Mouse (Mus musculus): ENCODE data around the gene Rnf43. TPM values are rescaled to one million over a fixed set of nuclear protein-coding genes. Genes with fewer than 3 reads are reported as not detected.

Gene Rnf43
- polyA plus RNA-seq, 1 experiment from 2014 or later = 3.8 TPM

- whole genome bisulfite sequencing (ENCODE audit: insufficient replicate concordance) = 75% methylated on average over 4 of the region's 4 CpGs
- H3K36me3 ChIP-seq = peaks cover 13% of the 10 kb centered on the region
- no peaks in the 10 kb centered on the region for H3K27me3 ChIP-seq
- no peak overlapping the region for H3K4me2 ChIP-seq
- H3K9ac ChIP-seq = no peak overlapping the region
- no peak overlapping the region for H3K4me3 ChIP-seq (replicated peaks)
- H3K4me1 ChIP-seq (replicated peaks) = peaks cover 72% of the 10 kb centered on the region
- no peak overlapping the region for H3K27ac ChIP-seq
- DNase-seq (no peak), ATAC-seq (ENCODE audit: low read depth) (no peak)
- H3K9me3 ChIP-seq (replicated peaks) = no peaks in the 10 kb centered on the region
Measured at GRCm38 (mm10) chr11:87715999-87716398, 53.5 kb downstream of the Rnf43 start.

GRCm38 (mm10) chr11:87719526-87719925 is 57.0 kb downstream of the Rnf43 start:
- no peak overlapping the region for H3K4me3 ChIP-seq (replicated peaks)
- H3K27me3 ChIP-seq = no peaks in the 10 kb centered on the region
- H3K9ac ChIP-seq = peak overlapping the region; percentile 37; the same call in 1 of the 2 replicates
- no peak overlapping the region for H3K4me2 ChIP-seq
- ATAC-seq (ENCODE audit: low read depth) (no peak), DNase-seq (no peak)
- peak overlapping the region; percentile 40 for H3K27ac ChIP-seq
- peaks cover 60% of the 10 kb centered on the region for H3K4me1 ChIP-seq (replicated peaks)
- H3K9me3 ChIP-seq (replicated peaks) = no peaks in the 10 kb centered on the region
- peaks cover 13% of the 10 kb centered on the region for H3K36me3 ChIP-seq
- 64% methylated on average over 7 of the region's 7 CpGs for WGBS (ENCODE audit: insufficient replicate concordance)

- H3K4me3 ChIP-seq (replicated peaks) = no peak overlapping the region
- no peak overlapping the region for H3K4me2 ChIP-seq
- peak overlapping the region; percentile 40; the same call in 1 of the 2 replicates for H3K27ac ChIP-seq
- WGBS (ENCODE audit: insufficient replicate concordance) = 74% methylated on average over 9 of the region's 9 CpGs
- no peak overlapping the region for H3K9ac ChIP-seq
- no peaks in the 10 kb centered on the region for H3K9me3 ChIP-seq (replicated peaks)
- peaks cover 61% of the 10 kb centered on the region for H3K4me1 ChIP-seq (replicated peaks)
- no peak for ATAC-seq (ENCODE audit: low read depth)
- no peaks in the 10 kb centered on the region for H3K27me3 ChIP-seq
- H3K36me3 ChIP-seq = peaks cover 13% of the 10 kb centered on the region
- no peak for DNase-seq
Measured at GRCm38 (mm10) chr11:87720324-87720723, 57.8 kb downstream of the Rnf43 start.

- 68% methylated on average over 9 of the region's 9 CpGs for WGBS (ENCODE audit: insufficient replicate concordance)
- H3K4me2 ChIP-seq = no peak overlapping the region
- ATAC-seq (ENCODE audit: low read depth) (no peak), DNase-seq (no peak)
- peak overlapping the region; percentile 40; the same call in 1 of the 2 replicates for H3K27ac ChIP-seq
- no peak overlapping the region for H3K9ac ChIP-seq
- no peaks in the 10 kb centered on the region for H3K27me3 ChIP-seq
- H3K4me3 ChIP-seq (replicated peaks) = no peak overlapping the region
- H3K4me1 ChIP-seq (replicated peaks) = peaks cover 63% of the 10 kb centered on the region
- H3K36me3 ChIP-seq = peaks cover 13% of the 10 kb centered on the region
- H3K9me3 ChIP-seq (replicated peaks) = no peaks in the 10 kb centered on the region
Measured at GRCm38 (mm10) chr11:87720839-87721238, 58.3 kb downstream of the Rnf43 start.

- Histone ChIP-seq H3K4me2 (no peak overlapping the region), H3K9ac (no peak overlapping the region), H3K4me1 (replicated peaks) (peaks cover 72% of the 10 kb centered on the region), H3K27ac (no peak overlapping the region), H3K36me3 (peaks cover 11% of the 10 kb centered on the region), H3K9me3 (replicated peaks) (no peaks in the 10 kb centered on the region), H3K4me3 (replicated peaks) (no peak overlapping the region), H3K27me3 (no peaks in the 10 kb centered on the region)
- no peak for ATAC-seq (ENCODE audit: low read depth)
- WGBS (ENCODE audit: insufficient replicate concordance) = 62% methylated on average over 3 of the region's 3 CpGs
- no peak for DNase-seq
Measured at GRCm38 (mm10) chr11:87722168-87722567, 59.6 kb downstream of the Rnf43 start.

GRCm38 (mm10) chr11:87722891-87723290 is 60.4 kb downstream of the Rnf43 start:
- H3K9ac ChIP-seq = no peak overlapping the region
- H3K4me2 ChIP-seq = no peak overlapping the region
- H3K4me1 ChIP-seq (replicated peaks) = peaks cover 79% of the 10 kb centered on the region
- H3K36me3 ChIP-seq = peaks cover 8% of the 10 kb centered on the region
- no peaks in the 10 kb centered on the region for H3K27me3 ChIP-seq
- 85% methylated on average over 4 of the region's 4 CpGs for whole genome bisulfite sequencing (ENCODE audit: insufficient replicate concordance)
- no peak overlapping the region for H3K27ac ChIP-seq
- ATAC-seq (ENCODE audit: low read depth) (no peak), DNase-seq (no peak)
- H3K4me3 ChIP-seq (replicated peaks) = no peak overlapping the region
- H3K9me3 ChIP-seq (replicated peaks) = no peaks in the 10 kb centered on the region

GRCm38 (mm10) chr11:87725515-87725914 is 63.0 kb downstream of the Rnf43 start:
- peak overlapping the region; percentile 75 for H3K4me2 ChIP-seq
- H3K27me3 ChIP-seq = no peaks in the 10 kb centered on the region
- ATAC-seq (ENCODE audit: low read depth) = no peak
- H3K4me3 ChIP-seq (replicated peaks) = peak overlapping the region; percentile 47
- peak overlapping the region; percentile 99 for H3K27ac ChIP-seq
- H3K36me3 ChIP-seq = no peaks in the 10 kb centered on the region
- peak overlapping the region; percentile 83 for H3K9ac ChIP-seq
- no peak for DNase-seq
- no peaks in the 10 kb centered on the region for H3K9me3 ChIP-seq (replicated peaks)
- peaks cover 83% of the 10 kb centered on the region for H3K4me1 ChIP-seq (replicated peaks)

GRCm38 (mm10) chr11:87725964-87726562 is 63.5 kb downstream of the Rnf43 start:
- H3K9ac ChIP-seq = peak overlapping the region; percentile 83
- H3K4me1 ChIP-seq (replicated peaks) = peaks cover 83% of the 10 kb centered on the region
- peak overlapping the region; percentile 75 for H3K4me2 ChIP-seq
- ATAC-seq (ENCODE audit: low read depth) = peak; percentile 93
- peak overlapping the region; percentile 47 for H3K4me3 ChIP-seq (replicated peaks)
- WGBS (ENCODE audit: insufficient replicate concordance) = 11% methylated on average over 6 of the region's 6 CpGs
- no peaks in the 10 kb centered on the region for H3K9me3 ChIP-seq (replicated peaks)
- peak; percentile 92 for DNase-seq
- peak overlapping the region; percentile 99 for H3K27ac ChIP-seq
- H3K36me3 ChIP-seq = peaks cover 3% of the 10 kb centered on the region
- no peaks in the 10 kb centered on the region for H3K27me3 ChIP-seq

GRCm38 (mm10) chr11:87727021-87727420 is 64.5 kb downstream of the Rnf43 start:
- Histone ChIP-seq H3K4me2 (peak overlapping the region; percentile 75), H3K27ac (peak overlapping the region; percentile 99), H3K4me3 (replicated peaks) (no peak overlapping the region), H3K27me3 (no peaks in the 10 kb centered on the region), H3K4me1 (replicated peaks) (peaks cover 92% of the 10 kb centered on the region), H3K9ac (peak overlapping the region; percentile 83), H3K36me3 (peaks cover 12% of the 10 kb centered on the region), H3K9me3 (replicated peaks) (no peaks in the 10 kb centered on the region)
- DNase-seq (no peak), ATAC-seq (ENCODE audit: low read depth) (no peak)
- WGBS (ENCODE audit: insufficient replicate concordance) = 47% methylated on average over 11 of the region's 11 CpGs

GRCm38 (mm10) chr11:87727471-87727870 is 64.9 kb downstream of the Rnf43 start:
- Histone ChIP-seq H3K36me3 (peaks cover 17% of the 10 kb centered on the region), H3K9me3 (replicated peaks) (no peaks in the 10 kb centered on the region), H3K4me2 (peak overlapping the region; percentile 75), H3K4me3 (replicated peaks) (no peak overlapping the region), H3K4me1 (replicated peaks) (peaks cover 95% of the 10 kb centered on the region), H3K27me3 (no peaks in the 10 kb centered on the region), H3K27ac (peak overlapping the region; percentile 99), H3K9ac (peak overlapping the region; percentile 83)
- DNase-seq (no peak), ATAC-seq (ENCODE audit: low read depth) (no peak)
- 30% methylated on average over 4 of the region's 4 CpGs for WGBS (ENCODE audit: insufficient replicate concordance)

GRCm38 (mm10) chr11:87728850-87729592 is 66.5 kb downstream of the Rnf43 start:
- Histone ChIP-seq H3K9ac (peak overlapping the region; percentile 74), H3K27ac (peak overlapping the region; percentile 99), H3K9me3 (replicated peaks) (no peaks in the 10 kb centered on the region), H3K4me3 (replicated peaks) (peak overlapping the region; percentile 53), H3K4me1 (replicated peaks) (peaks cover 100% of the 10 kb centered on the region), H3K4me2 (peak overlapping the region; percentile 71), H3K36me3 (peaks cover 27% of the 10 kb centered on the region), H3K27me3 (no peaks in the 10 kb centered on the region)
- DNase-seq = no peak
- ATAC-seq (ENCODE audit: low read depth) = peak; percentile 24; the same call in 1 of the 2 replicates
- WGBS (ENCODE audit: insufficient replicate concordance) = 47% methylated on average over 18 of the region's 18 CpGs

Measured in liver, embryonic 13.5 days (tissue).